Mouse (Mus musculus) testis, adult 2 months (tissue): ENCODE results near the gene Cbx7. TPM values are rescaled to one million over a fixed set of nuclear protein-coding genes. Genes with fewer than 3 reads are reported as not detected.

Experiments
- H3K27ac ChIP-seq: fragments of 200-500 bp; 2 replicates; pipeline ENCODE4 v1.5.1; 2012; ENCODE audit warnings: low read depth, low read length; ENCODE audit not compliant: control insufficient read depth, insufficient read depth
- H3K27me3 ChIP-seq: fragments of 200-500 bp; 2 replicates; pipeline ENCODE4 v1.6.1; 2012; ENCODE audit warnings: mild to moderate bottlenecking, low read length, moderate library complexity; ENCODE audit not compliant: control insufficient read depth, insufficient read depth
- H3K36me3 ChIP-seq: fragments of 200-500 bp; 2 replicates; pipeline ENCODE4 v1.6.1; 2012; ENCODE audit warnings: mild to moderate bottlenecking, low read length; ENCODE audit not compliant: control insufficient read depth, insufficient read depth
- H3K4me1 ChIP-seq: fragments of 200-500 bp; 2 replicates; pipeline ENCODE4 v1.6.1; 2012; ENCODE audit warnings: low read length; ENCODE audit not compliant: control insufficient read depth, insufficient read depth
- H3K4me3 ChIP-seq: fragments of 200-500 bp; 2 replicates; pipeline ENCODE4 v1.5.1; 2012; ENCODE audit warnings: low read depth, mild to moderate bottlenecking, low read length, moderate library complexity, mixed read lengths; ENCODE audit not compliant: control insufficient read depth
- CTCF ChIP-seq: fragments of 200-500 bp; IDR thresholded peaks from 2 replicates; pipeline ENCODE4 v1.5.1; 2012; ENCODE audit warnings: low read depth, mild to moderate bottlenecking, inconsistent platforms, low read length, moderate library complexity; ENCODE audit not compliant: control insufficient read depth, insufficient read depth, insufficient replicate concordance
- POLR2A ChIP-seq: fragments of 200-500 bp; IDR thresholded peaks from 2 replicates; pipeline ENCODE4 v1.6.1; 2012; ENCODE audit warnings: low read depth, mild to moderate bottlenecking, inconsistent platforms, low read length, moderate library complexity; ENCODE audit not compliant: control insufficient read depth
- polyA plus RNA-seq: library from polyadenylated mRNA; depleted of rRNA; stranded (reverse); fragments of >200 nt; gene quantifications from 2 replicates; pipeline ENCODE4 v1.2.3, GENCODE M21; 2012

Gene Cbx7
- polyA plus RNA-seq, 1 experiment: 44.0 TPM

DNA sequence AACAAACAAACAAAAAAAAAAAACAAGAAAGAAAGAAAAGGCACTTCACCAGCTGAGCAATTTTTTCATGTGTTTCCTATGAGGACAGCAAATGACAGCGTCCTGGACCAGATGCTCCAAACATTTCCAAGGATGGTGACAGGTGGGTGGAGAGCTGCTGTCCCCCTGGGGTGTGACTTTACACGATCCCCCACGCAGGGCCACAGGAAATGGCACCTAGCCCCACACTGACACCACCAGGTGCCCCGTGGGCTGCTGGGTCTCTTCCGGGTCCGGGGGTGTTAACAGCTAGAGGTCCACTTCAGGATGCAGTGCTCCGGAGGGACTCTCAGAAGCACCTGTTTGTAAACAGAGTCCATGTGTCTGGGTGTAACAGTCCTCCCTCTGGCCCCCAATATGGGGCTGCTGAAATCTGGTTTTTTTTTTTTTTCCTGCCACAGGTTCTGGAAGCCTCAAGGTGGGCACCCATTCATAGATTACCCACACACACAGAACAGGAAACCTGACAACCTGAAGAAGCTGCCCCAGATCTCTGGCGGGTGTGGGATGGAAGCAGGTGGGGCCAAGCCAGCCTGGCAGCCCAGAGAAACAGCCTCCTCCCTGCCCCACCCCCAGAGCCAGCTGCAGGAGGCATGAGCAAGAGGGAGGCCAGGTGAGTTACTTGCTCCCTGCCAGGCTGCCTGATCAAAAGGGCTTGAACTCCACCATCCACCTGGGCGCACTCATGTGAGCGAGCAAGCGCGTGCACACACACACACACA lies 38.7 kb upstream of the Cbx7 start:
- H3K4me1 ChIP-seq: peaks cover 18% of the 10 kb centered on the region
- no peak overlapping the region for H3K27ac ChIP-seq
- TF ChIP-seq POLR2A: no peak
- no peak for TF ChIP-seq CTCF
- no peak overlapping the region for H3K4me3 ChIP-seq
- H3K36me3 ChIP-seq: no peaks in the 10 kb centered on the region
- H3K27me3 ChIP-seq: no peaks in the 10 kb centered on the region

DNA sequence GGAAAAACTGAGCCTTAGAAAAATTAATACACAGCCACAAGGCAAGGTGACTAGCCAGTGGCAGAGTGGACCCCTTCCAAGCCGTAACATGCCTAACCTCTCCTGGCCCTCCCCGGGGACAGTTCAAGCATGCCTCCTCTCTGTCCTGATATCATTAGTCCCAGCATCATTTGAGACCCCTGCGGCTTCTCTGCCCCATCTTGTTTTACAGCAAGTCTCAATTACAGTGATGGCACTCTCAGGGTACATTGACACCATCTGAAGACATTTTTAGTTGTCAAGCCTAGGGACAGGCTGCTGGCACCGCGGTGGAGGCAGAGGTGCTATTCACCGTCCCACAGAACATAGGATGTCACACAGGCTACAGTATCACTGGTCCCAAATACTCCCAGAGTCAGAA lies 37.5 kb upstream of the Cbx7 start:
- peaks cover 11% of the 10 kb centered on the region for H3K4me1 ChIP-seq
- no peak overlapping the region for H3K27ac ChIP-seq
- no peaks in the 10 kb centered on the region for H3K27me3 ChIP-seq
- no peak for TF ChIP-seq CTCF
- no peak for TF ChIP-seq POLR2A
- H3K36me3 ChIP-seq: no peaks in the 10 kb centered on the region
- H3K4me3 ChIP-seq: no peak overlapping the region

DNA sequence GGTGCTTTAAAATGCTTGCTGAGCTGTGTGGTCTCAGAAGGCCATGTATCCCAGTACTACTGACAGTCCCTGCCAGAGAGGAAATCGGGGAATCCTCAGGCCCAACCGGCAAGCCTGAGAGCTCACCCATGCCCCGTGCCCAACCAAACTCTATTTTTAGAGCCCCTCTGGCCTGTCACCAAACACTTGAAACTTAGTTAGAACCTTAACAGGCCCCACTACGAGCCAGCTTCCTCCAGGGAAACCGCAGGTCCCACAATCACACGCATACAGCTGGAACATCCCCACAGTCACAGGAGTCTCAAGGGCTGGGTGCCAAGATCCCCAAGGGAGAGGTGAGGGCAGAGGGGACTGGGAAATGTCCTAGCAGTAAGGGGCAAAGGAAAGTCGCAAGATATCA lies 35.2 kb upstream of the Cbx7 start:
- no peaks in the 10 kb centered on the region for H3K36me3 ChIP-seq
- no peaks in the 10 kb centered on the region for H3K27me3 ChIP-seq
- H3K27ac ChIP-seq: no peak overlapping the region
- TF ChIP-seq POLR2A (no peak), CTCF (no peak)
- no peak overlapping the region for H3K4me3 ChIP-seq
- H3K4me1 ChIP-seq: no peaks in the 10 kb centered on the region

DNA sequence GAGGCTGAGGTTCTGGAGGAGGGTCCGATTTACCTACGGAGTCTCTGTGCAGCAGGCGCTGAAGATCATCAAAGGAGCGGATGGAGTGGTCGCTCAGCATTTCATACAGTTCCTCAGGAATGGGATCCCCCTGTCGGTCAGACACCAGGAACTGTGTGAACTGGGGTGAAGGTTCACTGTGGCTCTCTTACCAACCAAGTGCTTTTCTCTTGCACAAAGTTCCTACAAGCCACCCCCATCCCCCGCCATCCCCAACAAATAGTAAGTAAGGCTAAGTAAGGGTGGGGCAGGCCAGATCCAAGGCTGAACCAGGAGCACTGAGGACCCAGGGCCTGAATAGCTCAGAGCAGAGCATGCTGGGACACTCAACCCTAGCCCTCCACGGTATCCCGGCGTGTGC lies 34.5 kb upstream of the Cbx7 start:
- no peak for TF ChIP-seq CTCF
- no peak for TF ChIP-seq POLR2A
- Histone ChIP-seq H3K27ac (no peak overlapping the region), H3K36me3 (no peaks in the 10 kb centered on the region), H3K4me3 (no peak overlapping the region), H3K27me3 (no peaks in the 10 kb centered on the region), H3K4me1 (no peaks in the 10 kb centered on the region)

DNA sequence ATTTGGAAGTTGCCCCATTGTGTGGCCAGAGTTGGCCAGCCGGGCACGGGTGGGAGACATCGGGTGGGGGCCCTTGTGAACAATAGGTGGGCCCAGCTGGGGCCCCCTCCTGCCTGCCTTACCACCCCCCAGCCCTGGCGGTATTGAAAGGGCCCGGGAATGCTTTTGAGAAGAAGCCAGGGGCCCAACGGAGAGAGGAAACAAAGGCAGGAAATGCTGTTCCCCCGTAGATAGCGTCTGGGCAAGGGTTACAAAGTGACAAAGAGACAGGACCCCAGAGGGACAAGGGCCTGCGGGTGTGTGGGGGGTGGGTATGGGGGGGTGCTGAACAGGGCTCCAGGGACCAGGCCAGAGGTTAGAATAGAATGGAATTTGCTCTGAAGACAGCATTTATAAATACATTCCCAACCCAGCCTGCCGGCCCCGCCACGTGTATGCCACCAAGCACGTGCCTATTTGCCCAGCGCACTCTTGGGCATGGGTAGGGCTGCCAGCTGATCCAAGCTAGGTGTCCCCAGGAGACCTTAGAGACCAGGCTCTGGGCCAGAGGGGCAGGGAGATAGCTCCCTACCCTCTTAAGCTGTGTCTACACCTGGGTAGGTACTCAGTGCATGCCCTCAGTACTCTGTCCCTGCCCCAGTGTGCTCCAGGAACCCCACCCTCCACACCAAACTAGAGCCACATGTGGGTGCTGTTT lies 33.9 kb upstream of the Cbx7 start:
- no peak overlapping the region for H3K4me3 ChIP-seq

DNA sequence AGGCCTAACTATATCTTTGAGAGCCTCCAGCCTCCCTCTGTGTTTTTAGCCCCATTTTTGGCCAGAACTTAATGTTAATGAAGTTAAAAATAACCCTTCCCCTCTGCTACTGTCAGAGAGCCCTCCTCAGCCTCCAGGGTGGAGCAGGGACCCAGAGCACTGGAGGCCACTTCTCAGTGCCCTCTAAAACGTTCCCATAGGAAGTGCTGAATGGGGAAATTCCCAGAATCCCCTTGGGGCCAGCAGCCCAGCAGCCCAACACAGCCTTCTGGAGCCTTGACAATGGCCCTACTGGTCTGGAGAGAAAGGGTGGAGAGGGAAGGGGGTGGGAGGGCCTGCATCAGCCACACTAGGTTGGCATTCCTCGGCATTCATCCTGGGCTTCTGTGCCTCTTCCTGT lies 32.7 kb upstream of the Cbx7 start:
- H3K27ac ChIP-seq: no peak overlapping the region

More for the DNA sequence above, 33.9 kb upstream of the Cbx7 start:
- TF ChIP-seq CTCF: no peak
- TF ChIP-seq POLR2A: no peak
- H3K27ac ChIP-seq: no peak overlapping the region
- H3K4me1 ChIP-seq: no peaks in the 10 kb centered on the region
- no peaks in the 10 kb centered on the region for H3K27me3 ChIP-seq
- no peaks in the 10 kb centered on the region for H3K36me3 ChIP-seq

GRCm38 (mm10) chr15:80001601-80002000 lies 30.7 kb upstream of the Cbx7 start:
- Histone ChIP-seq H3K27me3 (no peaks in the 10 kb centered on the region), H3K4me1 (no peaks in the 10 kb centered on the region), H3K27ac (no peak overlapping the region), H3K36me3 (no peaks in the 10 kb centered on the region), H3K4me3 (no peak overlapping the region)
- TF ChIP-seq POLR2A (no peak), CTCF (no peak)

More for the DNA sequence above, 32.7 kb upstream of the Cbx7 start:
- TF ChIP-seq POLR2A (no peak), CTCF (no peak)
- no peaks in the 10 kb centered on the region for H3K27me3 ChIP-seq
- H3K4me1 ChIP-seq: no peaks in the 10 kb centered on the region
- no peak overlapping the region for H3K4me3 ChIP-seq
- H3K36me3 ChIP-seq: no peaks in the 10 kb centered on the region
